Mouse (Mus musculus) right cerebral cortex, postnatal 25 days (tissue): Measurements from ENCODE around the gene Ralgps2.

Source experiments
- DNase-seq: peaks from one replicate; pipeline ENCODE4 v3.0.0; 2022

Gene Ralgps2

GRCm38 (mm10) chr1:156891561-156891960, 47.9 kb downstream of the Ralgps2 start:
- no peak for DNase-seq

- no peak for DNase-seq
These were observed 50.6 kb downstream of the Ralgps2 start for GRCm38 (mm10) chr1:156888830-156889229.

GRCm38 (mm10) chr1:156885879-156886278, 53.5 kb downstream of the Ralgps2 start:
- no peak for DNase-seq

DNA sequence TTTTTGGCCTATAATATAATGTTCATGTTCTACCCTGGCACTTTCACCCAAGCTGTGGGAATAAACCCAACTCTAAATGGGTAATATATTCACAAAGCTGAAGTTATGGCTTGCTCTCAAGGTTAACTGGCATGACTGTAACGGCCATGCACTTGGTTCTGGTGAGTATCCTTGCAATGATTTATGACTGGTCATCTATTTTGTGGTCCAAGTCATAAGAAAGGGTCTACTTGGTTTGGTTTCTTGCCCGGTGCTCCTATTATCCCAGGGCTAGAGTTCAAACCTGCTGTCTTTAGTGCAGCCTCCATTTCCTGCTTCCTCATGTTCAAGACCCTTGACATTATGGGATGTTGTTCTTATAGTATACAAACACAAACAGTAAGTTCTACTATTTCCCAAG, 54.6 kb downstream of the Ralgps2 start:
- no peak for DNase-seq

DNA sequence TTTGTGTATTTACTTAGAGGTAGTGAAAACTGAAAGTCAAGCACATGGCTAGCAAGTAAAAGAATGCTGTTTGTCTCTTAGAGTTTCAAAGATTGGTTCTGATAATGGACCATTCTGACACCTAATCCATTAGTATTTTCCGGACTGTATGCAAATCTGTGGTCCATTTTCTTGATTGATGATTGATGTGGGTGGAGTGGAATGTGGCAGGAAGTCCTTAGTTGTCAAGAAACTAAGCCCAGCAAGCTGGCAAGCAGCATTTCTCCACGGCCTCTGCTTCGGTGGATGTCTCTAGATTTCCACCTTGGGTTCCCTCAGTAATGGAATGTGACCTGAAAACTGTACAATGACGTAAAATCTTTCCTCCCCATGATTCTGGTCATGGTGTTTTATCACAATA, 68.8 kb downstream of the Ralgps2 start:
- no peak for DNase-seq

- no peak for DNase-seq
These were observed 69.4 kb downstream of the Ralgps2 start for GRCm38 (mm10) chr1:156870028-156870427.

DNA sequence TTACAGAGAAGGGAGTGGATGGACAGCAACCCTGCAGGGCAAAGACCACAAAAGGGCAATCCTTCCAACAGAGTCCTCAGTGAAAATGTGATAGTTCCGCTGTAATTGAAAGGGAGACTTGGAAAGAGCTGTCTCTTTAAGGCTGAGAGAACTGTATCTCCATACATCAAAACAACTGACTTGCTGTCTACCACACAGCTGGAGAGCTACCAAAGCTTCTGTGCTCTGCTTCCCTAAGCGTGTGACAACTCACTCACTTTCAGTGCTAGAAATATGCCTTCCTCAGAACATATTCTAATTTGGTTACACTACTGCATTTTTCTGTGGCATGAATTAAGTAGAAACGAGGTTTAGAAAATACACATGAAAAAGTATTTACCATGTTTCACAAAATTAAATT, 75.2 kb downstream of the Ralgps2 start:
- no peak for DNase-seq

DNA sequence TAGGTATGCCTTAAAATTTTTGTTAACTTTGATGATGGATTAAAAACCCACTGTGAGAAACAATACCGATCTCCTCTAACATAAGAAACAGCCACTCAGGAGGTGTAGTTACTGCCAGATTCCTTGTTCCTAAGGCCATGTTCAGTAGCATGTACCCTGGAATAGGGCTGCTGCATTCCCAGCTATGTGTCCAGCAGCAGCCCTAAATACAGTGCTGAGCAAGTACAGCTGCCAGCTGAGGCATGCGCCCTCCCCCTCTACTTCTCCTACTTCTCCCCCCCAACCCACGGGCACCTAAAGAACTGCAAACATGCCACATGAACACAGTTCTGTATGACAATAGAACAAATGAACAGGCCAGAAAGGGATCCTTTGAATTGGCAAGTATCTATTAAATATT, 75.7 kb downstream of the Ralgps2 start:
- DNase-seq = no peak

- no peak for DNase-seq
These were observed 77.9 kb downstream of the Ralgps2 start for GRCm38 (mm10) chr1:156861475-156862043.

GRCm38 (mm10) chr1:156860266-156860665, 79.2 kb downstream of the Ralgps2 start:
- no peak for DNase-seq

DNA sequence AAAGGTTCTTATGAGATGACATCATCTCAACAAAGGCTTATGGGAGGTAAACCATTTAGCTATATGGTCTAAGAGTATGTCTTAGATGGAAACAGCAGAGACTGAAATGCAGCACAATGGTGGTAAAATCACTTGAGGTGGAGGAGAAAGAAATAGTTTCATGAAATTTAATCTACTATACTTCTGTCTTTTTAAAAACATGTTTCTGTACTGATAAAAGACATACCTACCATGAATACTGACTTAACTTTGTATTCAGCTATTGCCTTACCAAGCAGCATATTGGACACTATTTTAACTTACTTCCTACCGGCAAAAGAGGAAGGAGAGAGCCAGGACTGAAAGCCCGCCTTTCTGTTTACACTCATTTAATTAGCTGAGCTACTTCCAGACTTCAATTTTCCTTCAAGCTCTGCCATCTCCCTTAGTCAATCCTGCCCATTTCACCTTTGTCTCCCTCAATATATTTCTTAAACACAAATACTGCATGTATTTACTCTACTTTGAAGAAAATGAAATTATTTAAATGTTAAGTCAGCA, 79.6 kb downstream of the Ralgps2 start:
- no peak for DNase-seq

DNA sequence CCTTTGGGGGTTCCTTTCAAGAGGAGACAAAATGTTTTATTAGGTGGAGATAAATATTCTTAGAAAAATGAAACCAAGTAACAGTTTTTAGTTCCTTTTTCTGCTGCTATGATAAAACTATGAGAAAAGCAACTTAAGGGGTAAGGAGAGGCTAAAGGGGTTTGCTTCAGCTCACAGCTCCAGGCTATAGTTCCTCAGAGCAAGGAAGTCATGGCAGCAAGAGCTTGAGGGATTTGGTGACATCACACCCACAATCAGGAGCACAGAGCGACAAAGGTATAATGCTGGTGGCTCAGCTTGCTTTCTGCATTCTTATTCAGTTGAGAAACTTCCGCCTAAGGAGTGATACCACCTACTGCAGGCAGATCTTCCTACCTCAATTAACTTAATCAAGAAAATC, 80.3 kb downstream of the Ralgps2 start:
- no peak for DNase-seq

- DNase-seq = no peak
These were observed 82.8 kb downstream of the Ralgps2 start for GRCm38 (mm10) chr1:156856666-156857065.

DNA sequence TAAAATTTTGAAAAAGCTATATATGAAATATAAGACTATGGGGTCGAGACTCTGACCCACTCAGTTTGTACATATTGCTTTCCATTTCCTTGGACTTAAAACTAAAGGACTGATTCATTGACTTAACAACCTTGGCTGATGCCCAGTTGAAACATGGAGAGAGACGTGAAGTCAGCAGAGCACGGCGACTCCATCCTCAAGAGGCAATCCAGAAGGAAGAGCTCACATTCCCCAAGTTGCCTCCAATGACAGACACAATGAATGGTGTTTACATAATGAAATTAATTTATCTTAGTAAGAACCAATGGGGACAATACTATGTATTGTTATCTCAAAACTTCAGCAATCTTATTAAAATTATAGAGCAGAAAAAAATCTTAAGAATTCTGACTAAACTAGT, 84.9 kb downstream of the Ralgps2 start:
- no peak for DNase-seq

GRCm38 (mm10) chr1:156852872-156853271, 86.6 kb downstream of the Ralgps2 start:
- DNase-seq = no peak

DNA sequence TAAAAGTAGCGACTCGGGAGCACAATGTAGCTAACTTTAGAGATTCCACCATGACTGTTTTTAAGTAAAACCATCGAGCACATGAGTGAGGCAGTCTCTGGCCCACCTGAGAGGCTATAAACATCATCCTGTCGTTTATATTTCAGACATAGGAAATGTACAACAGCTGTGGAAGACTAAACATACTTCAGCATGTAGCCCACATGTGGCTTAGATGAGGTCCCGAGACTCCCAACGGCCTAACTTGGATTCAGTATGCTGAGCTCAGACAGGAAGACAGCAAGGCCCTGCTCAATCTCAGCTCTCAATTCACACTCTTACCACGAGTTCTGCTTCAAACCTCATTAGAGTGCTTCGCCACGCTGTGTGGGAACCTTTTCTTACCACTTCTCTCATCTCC, 87.0 kb downstream of the Ralgps2 start:
- no peak for DNase-seq

GRCm38 (mm10) chr1:156847098-156847497, 92.3 kb downstream of the Ralgps2 start:
- DNase-seq = no peak

DNA sequence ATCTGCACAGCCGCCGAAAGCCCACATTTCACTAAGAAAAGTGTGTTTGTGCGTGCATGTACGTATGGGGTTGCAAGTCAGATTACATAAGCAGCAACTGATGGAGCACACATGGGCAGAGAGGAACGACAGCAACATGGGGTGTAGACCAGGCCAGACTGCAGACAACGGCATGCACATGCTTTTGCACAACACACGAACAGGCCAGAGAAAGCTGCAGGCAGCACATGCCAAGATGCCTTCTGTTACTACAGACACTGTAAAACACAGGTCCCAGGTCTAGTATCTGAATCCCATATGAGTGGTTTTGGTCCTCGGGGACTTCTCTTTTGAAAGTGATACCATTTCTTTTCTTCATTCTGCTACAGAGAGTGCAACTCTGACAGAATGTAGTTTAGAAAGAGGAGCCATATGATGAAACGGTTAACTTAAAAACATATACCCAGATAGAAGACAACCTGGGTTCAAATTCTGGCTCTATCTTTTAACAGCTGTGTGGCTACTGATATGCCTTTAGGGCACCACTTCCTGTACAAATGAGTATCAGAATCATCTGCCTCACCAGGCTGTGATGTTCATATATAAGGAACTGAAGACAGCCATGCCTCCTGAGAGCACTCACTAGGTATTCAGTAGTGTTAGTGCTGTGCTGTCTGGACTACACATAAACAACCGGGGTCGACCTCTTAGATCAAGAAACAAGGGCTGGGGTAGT, 97.6 kb downstream of the Ralgps2 start:
- DNase-seq = peak; percentile 20

GRCm38 (mm10) chr1:156838695-156839094, 100.7 kb downstream of the Ralgps2 start:
- peak; percentile 26 for DNase-seq

DNA sequence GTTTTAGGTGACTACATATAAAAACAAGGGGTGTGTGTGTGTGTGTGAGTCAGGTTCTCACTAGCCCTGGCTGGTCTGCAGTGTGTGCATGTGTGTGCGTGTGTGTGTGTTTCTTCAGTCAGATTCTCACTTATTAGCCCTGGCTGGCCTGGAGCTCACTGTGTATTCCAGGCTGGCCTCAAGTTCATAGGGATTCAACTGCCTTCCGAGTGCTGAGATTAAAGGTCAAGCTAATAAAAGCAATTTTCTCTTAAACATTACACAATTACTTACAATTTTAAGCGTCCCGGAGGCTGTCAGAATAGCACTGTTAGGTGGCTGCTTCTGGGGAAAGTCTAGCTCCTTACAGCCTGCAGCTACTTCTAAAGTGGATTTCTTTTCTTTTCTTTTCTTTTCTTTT, 101.2 kb downstream of the Ralgps2 start, which contains the start of gene Angptl1:
Angptl1 (plus strand) TSS at position 386 of the 400 bp plus-strand sequence.
- no peak for DNase-seq

DNA sequence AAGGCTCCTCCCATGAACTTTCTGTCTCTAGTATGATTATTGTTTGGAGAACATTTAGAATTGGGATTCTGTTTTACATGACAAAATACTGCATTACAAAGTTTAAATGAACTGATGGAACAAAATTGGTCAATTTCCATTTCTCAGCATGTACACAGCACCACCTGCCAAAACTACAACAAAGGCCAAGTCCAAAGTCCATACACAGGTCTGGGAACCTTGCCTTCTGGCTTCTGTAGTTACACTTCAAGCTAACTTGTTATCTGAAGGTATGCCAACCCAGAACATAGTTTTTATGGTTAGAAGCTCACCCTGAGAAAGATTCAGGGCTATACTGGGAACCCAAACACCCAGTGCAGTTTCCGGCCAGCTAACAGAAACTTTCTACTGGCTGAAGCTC, 120.2 kb downstream of the Ralgps2 start:
- no peak for DNase-seq

GRCm38 (mm10) chr1:156813485-156813884, 125.9 kb downstream of the Ralgps2 start:
- DNase-seq = no peak

DNA sequence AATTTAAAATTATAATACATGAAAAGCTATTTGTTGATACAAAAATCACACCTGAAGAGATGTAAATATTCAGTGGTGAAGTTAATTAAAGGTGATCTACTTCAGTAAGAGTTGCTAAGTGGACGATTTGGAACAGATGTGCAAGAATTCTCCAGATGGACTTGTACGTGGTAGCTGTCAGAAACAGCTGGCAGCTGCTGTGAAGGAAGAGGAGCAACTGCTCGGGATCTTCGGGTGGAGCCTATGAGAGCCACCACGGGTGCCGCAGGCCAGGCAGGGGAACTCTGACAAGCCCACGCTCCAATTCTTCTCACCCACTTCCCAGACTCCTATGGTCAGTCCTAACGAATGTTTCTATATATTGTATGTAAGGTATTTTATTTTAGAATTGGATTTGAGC, 126.7 kb downstream of the Ralgps2 start:
- no peak for DNase-seq

DNA sequence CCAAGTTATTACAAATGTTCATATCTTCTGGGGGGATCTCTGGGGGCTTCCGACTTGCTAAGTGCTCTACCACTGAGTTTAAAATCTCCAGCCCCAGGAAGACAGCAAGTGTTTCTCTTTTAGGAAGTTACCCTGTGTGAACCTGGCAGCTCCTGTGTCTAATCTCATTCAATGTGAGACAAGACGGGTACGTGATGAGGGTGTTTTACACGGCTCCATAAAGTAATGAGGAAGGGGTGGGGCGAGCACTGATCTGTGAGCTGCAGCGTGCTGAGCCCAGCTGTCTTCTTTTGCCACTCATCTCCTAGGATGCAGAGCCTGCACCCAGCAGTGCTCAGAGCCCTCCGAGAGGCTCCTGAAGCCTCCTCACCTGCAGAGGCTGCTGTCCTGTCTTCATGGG, 127.5 kb downstream of the Ralgps2 start:
- no peak for DNase-seq

- peak; percentile 10 for DNase-seq
These were observed 131.1 kb downstream of the Ralgps2 start for GRCm38 (mm10) chr1:156808332-156808731.
